Mouse (Mus musculus) embryo, embryonic 10.5 days (tissue): Measurements from ENCODE around the gene Apod.
"Not testable (repeated sequence)": the region's sequence is repeated elsewhere in the genome, so short reads cannot be mapped to it uniquely, and the experiment has no call there.

Source experiments
- DNase-seq: peaks from one replicate; pipeline ENCODE4 v3.0.0-alpha.2; 2015; ENCODE audit warnings: low spot score

Gene Apod

GRCm38 (mm10) chr16:31321501-31321900, 6.9 kb upstream of the Apod start:
- no peak for DNase-seq

GRCm38 (mm10) chr16:31320954-31321353, 6.3 kb upstream of the Apod start:
- DNase-seq, result no peak

- not testable (repeated sequence) for DNase-seq
Observed at GRCm38 (mm10) chr16:31319723-31320122, 5.1 kb upstream of the Apod start.

GRCm38 (mm10) chr16:31319316-31319715, 4.7 kb upstream of the Apod start:
- no peak for DNase-seq

- no peak for DNase-seq
Observed at GRCm38 (mm10) chr16:31318418-31318817, 3.8 kb upstream of the Apod start.

- not testable (repeated sequence) for DNase-seq
Observed at GRCm38 (mm10) chr16:31316246-31317143, 1.9 kb upstream of the Apod start.

- DNase-seq, result no peak
Observed at GRCm38 (mm10) chr16:31315294-31315693, 686 bp upstream of the Apod start.

- DNase-seq, result peak; percentile 55
Observed at GRCm38 (mm10) chr16:31313611-31314010, 997 bp downstream of the Apod start.

- no peak for DNase-seq
Observed at GRCm38 (mm10) chr16:31312296-31312695, 2.3 kb downstream of the Apod start.

- no peak for DNase-seq
Observed at GRCm38 (mm10) chr16:31305199-31305919, 9.2 kb downstream of the Apod start.

GRCm38 (mm10) chr16:31303276-31303675, 11.3 kb downstream of the Apod start:
- DNase-seq, result no peak

- no peak for DNase-seq
Observed at GRCm38 (mm10) chr16:31300883-31301532, 13.6 kb downstream of the Apod start.

- DNase-seq, result peak; percentile 53
Observed at GRCm38 (mm10) chr16:31300467-31300866, 14.1 kb downstream of the Apod start.

- DNase-seq, result peak; percentile 54
Observed at GRCm38 (mm10) chr16:31299960-31300353, 14.7 kb downstream of the Apod start.

- DNase-seq, result peak; percentile 32
Observed at GRCm38 (mm10) chr16:31299164-31299959, 15.2 kb downstream of the Apod start.

GRCm38 (mm10) chr16:31297113-31297512, 17.5 kb downstream of the Apod start:
- no peak for DNase-seq

GRCm38 (mm10) chr16:31293761-31294160, 20.8 kb downstream of the Apod start:
- no peak for DNase-seq

- DNase-seq, result no peak
Observed at GRCm38 (mm10) chr16:31290751-31291365, 23.8 kb downstream of the Apod start.

- no peak for DNase-seq
Observed at GRCm38 (mm10) chr16:31290281-31290680, 24.3 kb downstream of the Apod start.

- DNase-seq, result no peak
Observed at GRCm38 (mm10) chr16:31287712-31288111, 26.9 kb downstream of the Apod start.

GRCm38 (mm10) chr16:31286801-31287488, 27.7 kb downstream of the Apod start:
- DNase-seq, result no peak
